Mouse (Mus musculus) left cerebral cortex, adult 18-20 months (tissue): ENCODE data around the gene Slc24a2. TPM values are rescaled to one million over a fixed set of nuclear protein-coding genes. Genes with fewer than 3 reads are reported as not detected.

Experiments used
- DNase-seq, 2 experiments: peaks; one replicate each; pipeline ENCODE4 v3.0.0; 2021 to 2022; ENCODE audit warnings: low spot score in 2 of 2, mixed read lengths in 1 of 2
- total RNA-seq, 2 experiments: library from RNA; stranded (reverse); gene quantifications; 2 replicates each; pipeline ENCODE4 v1.2.3; 2021

Slc24a2 gene
- total RNA-seq, 2 experiments from 2014 or later: 291 to 329 TPM

DNA sequence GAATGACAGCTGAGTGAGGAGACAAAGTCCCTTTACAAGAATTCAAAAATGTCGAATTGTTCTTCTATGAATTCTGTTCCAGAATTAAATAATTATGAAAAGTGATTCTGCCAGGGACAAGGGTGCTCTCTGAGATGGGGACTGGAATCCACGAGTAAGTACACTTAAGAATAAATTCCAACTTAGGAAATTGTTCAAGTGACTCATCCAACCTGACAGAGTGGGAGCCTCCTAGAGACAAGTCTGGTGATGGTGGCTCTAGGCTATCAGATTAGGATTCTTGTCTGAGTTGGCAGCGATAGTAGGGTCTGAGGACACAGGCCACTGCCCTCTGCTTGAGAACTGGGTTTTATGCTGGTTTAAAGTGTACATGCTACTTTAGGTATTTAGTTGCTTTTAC, 181.2 kb downstream of the Slc24a2 start:
- no peak for DNase-seq

DNA sequence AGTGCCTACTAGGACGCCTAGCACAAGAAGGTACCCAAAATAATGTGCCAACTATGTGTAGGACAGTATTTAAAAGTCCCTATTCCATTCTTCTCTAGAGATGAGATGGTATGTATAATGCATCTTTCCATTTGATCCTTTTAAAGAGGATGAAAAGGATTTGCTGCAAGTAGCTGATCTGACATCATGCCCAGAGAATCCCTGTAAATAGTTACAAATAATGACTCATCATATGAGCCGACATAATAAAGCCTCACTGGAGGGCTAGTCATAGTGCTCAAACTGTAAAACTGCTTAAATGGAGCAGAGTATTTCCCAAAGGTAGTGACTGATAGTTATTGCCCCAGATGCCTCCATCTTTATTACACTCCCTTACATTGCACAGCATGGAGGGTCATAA, 183.1 kb downstream of the Slc24a2 start:
- no peak for DNase-seq

DNA sequence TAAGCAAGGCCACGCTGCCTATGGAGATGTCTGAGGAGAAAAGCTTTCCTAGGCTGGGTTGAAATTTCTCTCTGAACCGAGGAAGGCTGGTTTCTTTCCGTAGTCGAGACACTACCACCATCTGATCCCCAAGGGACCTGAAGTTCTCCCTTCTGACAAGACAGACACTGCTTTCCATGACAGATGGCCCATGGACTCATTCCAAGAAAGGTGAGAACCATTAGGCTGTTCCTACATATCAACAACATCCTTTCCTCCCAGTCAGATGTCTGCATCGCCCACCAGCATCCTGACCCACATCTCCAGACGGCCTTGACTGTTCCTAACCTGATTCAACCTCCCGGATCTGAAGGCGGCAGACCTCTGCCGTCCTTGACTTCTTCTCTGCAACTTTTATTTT, 187.0 kb downstream of the Slc24a2 start:
- DNase-seq: no peak

DNA sequence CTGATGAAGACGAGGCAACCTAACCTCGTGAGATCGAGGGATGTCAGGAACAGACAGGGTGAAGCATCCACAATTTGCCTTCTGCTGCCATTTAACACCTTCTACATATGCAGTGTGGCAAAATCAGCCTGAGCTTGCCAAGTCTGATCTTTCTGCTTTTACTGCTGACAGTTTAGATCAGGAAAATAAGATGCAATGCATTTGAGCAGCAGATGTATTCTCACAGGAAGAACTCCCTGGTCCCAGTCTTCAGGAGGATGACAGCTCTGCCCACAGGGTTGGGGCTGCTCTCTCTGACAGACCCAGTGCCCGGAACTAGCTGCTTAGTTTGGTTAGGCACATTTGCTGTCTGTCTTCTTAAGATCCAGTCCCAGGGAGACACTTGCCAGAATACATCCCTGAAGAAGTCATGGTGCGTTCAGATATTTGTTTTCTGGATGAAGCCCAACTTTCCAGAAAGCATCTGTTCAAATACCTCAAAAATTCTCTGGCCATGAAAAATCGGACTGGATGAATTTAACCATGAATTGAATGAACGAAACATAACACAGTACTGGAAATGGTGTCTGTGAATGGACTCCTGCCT, 188.8 kb downstream of the Slc24a2 start:
- DNase-seq: peak in 1 of 2 experiments; percentile 49

DNA sequence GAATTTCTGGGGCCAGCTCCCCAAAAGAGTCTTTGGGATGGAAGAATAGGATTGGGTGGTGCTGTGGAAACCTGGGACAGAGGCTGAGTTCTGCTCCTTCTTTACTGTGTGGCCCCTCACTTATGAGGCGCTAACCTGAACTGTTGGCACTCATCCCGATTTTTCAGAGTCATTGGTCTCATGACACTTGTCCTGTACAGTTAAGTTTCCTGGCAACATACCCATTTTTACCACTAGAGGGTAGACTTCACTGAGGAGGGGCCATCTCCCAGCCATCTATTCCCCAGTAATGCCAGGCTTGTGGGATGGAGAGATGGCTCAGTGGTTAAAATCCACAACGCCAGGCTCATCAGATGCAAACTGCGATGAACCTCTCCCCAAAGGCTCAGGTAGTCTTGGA, 192.7 kb downstream of the Slc24a2 start:
- no peak for DNase-seq

DNA sequence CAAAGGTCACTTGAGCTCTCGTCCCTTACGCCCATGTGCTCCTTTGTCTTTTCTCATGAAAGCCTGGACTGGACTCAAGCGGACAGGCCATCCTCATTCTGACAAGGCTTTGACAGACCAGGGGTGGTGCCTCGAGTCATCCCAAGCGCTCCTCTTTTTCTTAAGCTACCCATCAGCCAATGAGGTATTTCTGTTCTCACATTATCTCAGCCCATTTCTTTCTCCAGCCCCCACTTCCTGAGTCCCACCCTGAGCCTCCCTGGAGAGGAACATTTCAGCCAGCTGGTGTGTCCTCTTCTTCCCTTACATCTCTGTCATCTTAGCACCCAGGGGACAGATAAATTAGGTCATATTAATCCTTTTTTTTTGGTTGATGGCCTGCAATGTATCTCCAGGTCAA, 193.8 kb downstream of the Slc24a2 start:
- no peak for DNase-seq

DNA sequence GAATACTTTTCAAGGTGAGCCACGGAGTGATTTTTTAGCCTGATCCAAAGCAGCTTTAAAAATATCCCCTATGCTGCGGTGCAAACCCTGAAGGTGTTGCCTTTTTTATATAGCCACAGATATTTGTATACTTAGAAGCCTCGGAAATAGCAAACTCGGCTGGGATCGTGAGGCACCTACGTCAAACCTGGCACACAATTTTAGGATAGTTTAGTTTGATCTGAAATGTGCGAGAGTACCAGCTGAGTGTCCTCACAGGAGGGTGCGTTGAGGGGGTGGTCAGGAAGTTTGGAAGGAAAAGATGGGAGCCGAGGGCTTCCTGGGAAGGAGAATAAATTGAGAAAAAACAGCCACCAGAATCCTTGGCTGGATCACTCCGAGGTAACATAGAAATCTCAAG, 194.6 kb downstream of the Slc24a2 start:
- DNase-seq: peak; percentile 75 to 78

- DNase-seq: no peak
These were observed 197.6 kb downstream of the Slc24a2 start for GRCm38 (mm10) chr4:87032632-87033031.

GRCm38 (mm10) chr4:87031076-87031475, 199.2 kb downstream of the Slc24a2 start:
- DNase-seq: no peak

- no peak for DNase-seq
These were observed 203.7 kb downstream of the Slc24a2 start for GRCm38 (mm10) chr4:87026311-87027151.

GRCm38 (mm10) chr4:87024556-87024955, 205.7 kb downstream of the Slc24a2 start:
- no peak for DNase-seq

DNA sequence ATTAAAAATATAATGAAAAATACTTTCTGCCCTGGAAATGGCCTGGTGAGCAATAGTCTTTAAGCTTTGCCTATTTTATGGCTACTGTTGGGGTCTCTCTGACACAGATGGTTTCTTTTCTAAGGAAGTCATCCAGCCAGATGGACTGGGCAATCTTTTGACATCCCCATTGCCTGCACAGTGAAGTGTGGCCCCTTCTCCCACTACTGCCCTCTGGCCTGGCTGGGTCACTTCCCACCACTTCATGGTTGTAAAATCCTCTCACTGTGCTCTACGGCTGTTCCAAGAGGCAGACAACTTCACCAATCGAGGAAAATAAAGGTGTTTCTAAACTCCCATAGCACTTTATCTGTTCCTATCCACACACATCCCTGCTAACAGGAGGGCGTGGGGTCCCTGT, 208.7 kb downstream of the Slc24a2 start:
- DNase-seq: no peak

DNA sequence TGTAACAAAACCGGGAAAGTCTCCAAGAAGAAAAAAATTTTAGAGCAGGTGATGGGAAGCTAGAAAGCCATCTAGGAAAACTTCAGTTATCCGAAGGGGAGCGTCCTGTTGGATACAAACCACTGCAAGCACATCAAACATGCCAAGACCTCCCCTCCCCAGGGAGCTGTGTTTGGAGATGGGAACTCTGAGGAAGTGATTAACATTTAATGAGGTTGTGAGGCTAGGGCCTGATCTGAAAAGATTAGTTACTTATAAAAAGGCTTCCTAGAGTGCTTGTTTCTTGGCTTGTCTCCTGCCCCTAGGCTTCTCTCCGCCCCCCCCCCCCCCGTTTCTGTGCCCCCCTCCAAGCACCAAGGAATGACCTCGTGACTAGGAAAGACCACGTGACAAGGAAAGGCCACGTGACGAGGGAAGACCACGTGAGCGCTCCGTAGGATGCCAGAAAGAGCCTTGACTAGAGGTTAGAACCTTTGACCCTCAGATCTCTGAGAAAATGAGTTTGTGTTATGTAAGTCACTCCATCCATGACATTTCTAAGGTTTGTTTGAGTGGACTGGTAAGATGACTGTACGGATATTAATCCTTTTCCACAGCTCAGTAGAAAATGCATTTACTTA, 210.7 kb downstream of the Slc24a2 start:
- no peak for DNase-seq

DNA sequence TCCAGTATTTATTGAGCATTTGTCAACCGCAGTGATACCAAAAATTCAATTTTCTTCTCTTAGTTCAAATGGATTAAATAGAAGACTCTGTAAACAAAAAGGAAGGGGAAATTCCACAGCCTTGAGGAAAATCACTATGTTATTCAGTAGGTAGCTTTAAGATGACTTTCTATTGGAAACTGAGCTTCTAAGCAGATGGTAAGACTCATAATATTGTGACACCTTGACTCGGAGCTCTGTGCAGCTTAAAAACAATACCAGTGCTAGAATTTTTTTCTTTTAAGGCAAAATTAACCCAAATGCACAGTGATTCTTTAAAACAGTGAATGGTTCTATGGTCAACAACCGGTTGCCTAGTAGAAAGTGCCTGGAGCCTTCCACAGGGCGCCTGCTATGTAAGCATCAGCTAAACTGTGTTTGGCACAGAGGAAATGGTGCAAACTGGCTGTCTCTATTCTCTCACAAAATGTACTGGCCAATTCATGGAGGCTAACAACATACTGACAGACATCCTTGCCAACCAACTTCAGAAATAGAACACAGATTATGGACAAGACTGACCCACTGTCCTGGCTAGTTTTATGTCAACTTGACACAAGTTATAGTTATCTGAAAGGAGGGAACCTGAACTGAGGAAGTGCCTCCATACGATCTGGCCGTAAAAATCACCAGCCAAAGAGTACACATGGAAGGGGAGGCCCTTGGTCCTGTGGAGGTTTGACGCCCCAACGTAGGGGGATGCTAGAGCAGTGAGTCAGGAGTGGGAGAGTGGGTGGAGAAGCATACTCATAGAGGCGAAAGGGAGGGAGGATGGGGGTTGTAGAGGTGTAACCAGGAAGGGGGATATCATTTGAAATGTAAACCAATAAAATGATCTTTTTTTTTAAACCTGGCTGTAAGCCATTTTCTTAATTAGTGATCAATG, 211.9 kb downstream of the Slc24a2 start:
- DNase-seq: no peak

DNA sequence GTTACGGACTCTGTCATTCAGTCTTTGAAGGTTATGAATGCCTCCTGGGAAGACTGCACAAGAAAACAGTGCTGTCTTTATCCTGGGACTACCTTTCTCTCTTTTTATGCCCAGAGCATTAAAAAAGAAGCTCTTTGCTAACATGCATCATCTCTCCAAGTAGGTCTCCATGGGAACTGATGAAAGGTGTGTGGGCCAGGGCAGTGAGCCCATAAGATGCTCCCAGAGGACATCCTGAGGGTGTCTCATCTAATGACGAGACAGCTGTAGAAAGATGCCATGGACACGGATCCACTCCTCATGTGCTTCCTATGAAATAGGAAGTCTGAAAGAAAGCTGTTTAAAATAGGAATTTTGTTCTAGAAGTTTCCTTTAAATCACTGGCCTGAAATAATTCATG, 212.8 kb downstream of the Slc24a2 start:
- no peak for DNase-seq

- no peak for DNase-seq
These were observed 214.5 kb downstream of the Slc24a2 start for GRCm38 (mm10) chr4:87015746-87016145.

DNA sequence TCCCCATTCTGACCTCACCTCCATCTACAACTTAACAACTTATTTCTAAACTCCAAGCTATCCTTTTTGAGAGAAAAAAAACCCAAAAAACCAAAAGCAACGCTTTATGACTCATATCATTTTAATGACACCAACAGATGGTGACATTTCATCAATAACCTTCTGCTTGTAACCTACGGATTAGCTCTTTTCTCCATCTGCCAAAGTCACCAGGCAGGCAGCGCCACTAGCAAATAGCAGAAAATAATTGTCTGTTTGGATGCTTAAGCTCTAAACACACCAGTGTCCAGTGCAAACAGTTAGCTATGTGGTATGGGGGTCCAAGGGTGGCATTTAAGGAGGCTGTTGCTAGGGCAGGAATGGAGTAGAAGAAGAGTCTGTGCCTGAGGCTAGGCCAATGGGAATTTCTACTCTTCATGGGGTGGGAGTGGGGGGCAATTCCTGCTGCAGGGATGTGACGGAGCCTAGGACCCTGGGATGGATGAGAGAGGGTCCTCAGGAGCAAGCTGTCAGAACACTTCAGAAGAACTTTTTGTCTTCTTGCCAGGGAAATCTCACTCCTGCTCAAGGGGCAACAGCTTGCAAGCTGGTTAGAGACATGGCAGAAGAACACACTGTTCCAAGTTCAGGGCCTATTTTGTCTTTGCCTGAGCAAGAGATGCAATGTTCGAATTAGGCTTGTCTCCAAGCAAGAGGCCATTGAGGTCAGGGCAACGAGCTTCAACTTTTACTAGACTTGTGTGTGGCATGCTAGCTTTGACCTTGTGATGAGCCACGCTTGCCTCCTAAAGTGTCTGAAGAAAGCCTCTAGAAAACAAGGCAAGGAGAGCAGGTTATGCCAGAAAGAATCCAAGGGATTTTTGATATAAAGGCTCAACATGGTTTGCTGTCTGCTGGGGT, 216.3 kb downstream of the Slc24a2 start:
- no peak for DNase-seq

DNA sequence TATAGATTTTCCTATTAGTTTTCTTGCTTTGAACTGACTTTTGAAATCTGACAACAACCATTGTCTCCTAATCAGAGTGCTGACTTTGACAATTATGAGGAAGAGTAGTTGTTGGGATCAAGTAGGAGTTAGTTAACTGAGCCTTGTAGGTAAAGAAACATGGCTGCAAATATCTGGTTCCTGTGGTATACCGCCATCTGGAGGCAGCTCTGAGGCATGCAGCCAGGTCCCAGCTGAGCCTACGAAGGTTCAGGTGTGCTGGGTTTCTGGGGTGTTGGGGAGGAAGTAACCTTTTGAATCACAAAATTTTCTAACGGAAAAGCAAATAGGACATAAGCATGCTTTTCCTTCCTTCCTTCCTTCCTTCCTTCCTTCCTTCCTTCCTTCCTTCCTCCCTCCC, 237.8 kb downstream of the Slc24a2 start:
- no peak for DNase-seq

- DNase-seq: no peak
These were observed 241.0 kb downstream of the Slc24a2 start for GRCm38 (mm10) chr4:86989301-86989700.

GRCm38 (mm10) chr4:86987846-86988245, 242.4 kb downstream of the Slc24a2 start:
- no peak for DNase-seq
